Mouse (Mus musculus) thymus, adult 2 months (tissue): Measurements from ENCODE around the gene Cpsf6. TPM values are rescaled to one million over a fixed set of nuclear protein-coding genes. Genes with fewer than 3 reads are reported as not detected.

Source experiments
- DNase-seq: peaks from one replicate; pipeline ENCODE4 v3.0.0; 2021
- H3K27ac ChIP-seq: fragments of 200-500 bp; 2 replicates; pipeline ENCODE4 v1.5.1; 2012; ENCODE audit warnings: low read length, control low read depth; ENCODE audit not compliant: control insufficient read depth, insufficient read depth
- H3K27me3 ChIP-seq: fragments of 200-500 bp; 2 replicates; pipeline ENCODE4 v1.6.1; 2012; ENCODE audit warnings: mild to moderate bottlenecking, low read length, moderate library complexity, mixed read lengths; ENCODE audit not compliant: control insufficient read depth, insufficient read depth
- H3K36me3 ChIP-seq: fragments of 200-500 bp; 2 replicates; pipeline ENCODE4 v1.6.1; 2012; ENCODE audit warnings: mild to moderate bottlenecking, low read length, moderate library complexity; ENCODE audit not compliant: control insufficient read depth, insufficient read depth
- H3K4me1 ChIP-seq: fragments of 200-500 bp; replicated peaks from 2 replicates; pipeline ENCODE4 v1.6.1; 2012; ENCODE audit warnings: low read length; ENCODE audit not compliant: control insufficient read depth, insufficient read depth
- H3K4me3 ChIP-seq: fragments of 200-500 bp; 2 replicates; pipeline ENCODE4 v1.5.1; 2012; ENCODE audit warnings: mild to moderate bottlenecking, low read length, control low read depth, moderate library complexity; ENCODE audit not compliant: control insufficient read depth, insufficient read depth
- CTCF ChIP-seq: fragments of 200-500 bp; IDR thresholded peaks from 2 replicates; pipeline ENCODE4 v1.5.1; 2012; ENCODE audit warnings: mild to moderate bottlenecking, control low read depth, low read length, moderate library complexity, borderline replicate concordance; ENCODE audit not compliant: control insufficient read depth, poor library complexity, insufficient read depth; ENCODE audit errors: extremely low read depth
- POLR2A ChIP-seq: fragments of 200-500 bp; IDR thresholded peaks from 2 replicates; pipeline ENCODE4 v1.6.1; 2012; ENCODE audit warnings: mild to moderate bottlenecking, low read length, control low read depth, moderate library complexity; ENCODE audit not compliant: control insufficient read depth, poor library complexity, insufficient read depth; ENCODE audit errors: extremely low read depth
- WGBS: fragments of 180-500 bp; shearing (Covaris S2); methylation state at CpG from one replicate; pipeline ENCODE4 v1.1.7; 2018; 5-methylcytosine and 5-hydroxymethylcytosine counted together
- polyA plus RNA-seq: library from polyadenylated mRNA; depleted of rRNA; stranded (reverse); fragments of >200 nt; gene quantifications from 2 replicates; pipeline ENCODE4 v1.2.3, GENCODE M21; 2012; rRNA removed

Cpsf6 gene
- 171 and 218 TPM in 2 replicates for polyA plus RNA-seq

GRCm38 (mm10) chr10:117379908-117380307, at the start of gene Cpsf6:
Gene Cpsf6 (minus strand): TSS chr10:117380015.
- H3K4me3 ChIP-seq: no peak within 1 kb of the TSS
- no peaks in the 10 kb centered on the region for H3K27me3 ChIP-seq
- peaks cover 2% of the 10 kb centered on the region; the same call in 1 of the 2 replicates for H3K4me1 ChIP-seq
- 84% methylated on average over 6 of the region's 6 CpGs for WGBS
- DNase-seq: no peak
- H3K36me3 ChIP-seq: no peaks in the 10 kb centered on the region
- TF ChIP-seq POLR2A (no peak), CTCF (no peak)
- H3K27ac ChIP-seq: no peak within 1 kb of the TSS

DNA sequence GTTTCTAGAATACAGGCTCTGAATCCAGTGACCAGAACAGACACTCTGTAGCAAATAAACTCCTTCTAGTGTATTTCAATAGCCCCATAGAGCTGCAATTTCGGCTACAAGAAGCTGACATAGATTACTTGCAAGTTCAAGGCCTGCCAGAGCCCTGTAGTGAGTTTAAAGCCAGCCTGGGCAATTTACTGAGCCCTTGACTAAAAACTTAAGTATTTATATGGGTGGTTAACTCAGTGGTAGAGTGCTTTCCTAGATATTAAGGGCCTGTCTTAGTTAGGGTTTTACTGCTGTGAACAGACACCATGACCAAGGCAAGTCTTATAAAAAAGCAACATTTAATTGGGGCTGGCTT, 46.8 kb upstream of the Cpsf6 start:
- 95% methylated on average over 1 of the region's 1 CpGs for WGBS

GRCm38 (mm10) chr10:117425907-117426614, 46.2 kb upstream of the Cpsf6 start:
- H3K27me3 ChIP-seq: no peaks in the 10 kb centered on the region
- WGBS: 95% methylated on average over 11 of the region's 11 CpGs
- H3K4me1 ChIP-seq: no peaks in the 10 kb centered on the region
- H3K27ac ChIP-seq: no peak overlapping the region
- TF ChIP-seq CTCF (no peak), POLR2A (no peak)
- H3K36me3 ChIP-seq: no peaks in the 10 kb centered on the region
- DNase-seq: no peak
- H3K4me3 ChIP-seq: no peak overlapping the region

More for the DNA sequence above, 46.8 kb upstream of the Cpsf6 start:
- no peak for DNase-seq
- Histone ChIP-seq H3K4me3 (no peak overlapping the region), H3K27me3 (no peaks in the 10 kb centered on the region), H3K4me1 (no peaks in the 10 kb centered on the region), H3K36me3 (no peaks in the 10 kb centered on the region), H3K27ac (no peak overlapping the region)
- TF ChIP-seq POLR2A: no peak

DNA sequence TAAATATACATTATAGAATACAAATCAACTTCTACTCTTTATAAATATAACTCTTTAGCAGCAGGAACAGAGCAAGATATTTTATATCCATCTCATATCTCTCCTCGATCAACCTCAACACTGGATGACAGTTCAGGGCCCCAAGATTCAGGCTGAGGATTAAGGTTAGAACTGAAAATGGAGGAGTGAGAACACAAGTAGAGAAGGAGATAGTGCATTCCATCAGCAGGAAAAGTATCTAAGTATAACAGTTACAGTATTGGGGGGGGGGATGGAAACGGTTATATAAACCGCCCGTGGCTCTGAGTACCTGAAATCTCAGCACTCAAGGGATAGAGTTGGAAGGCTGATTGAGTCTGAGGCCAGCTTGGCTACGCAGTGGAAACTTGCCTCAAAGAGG, 45.2 kb upstream of the Cpsf6 start:
- no peak for TF ChIP-seq POLR2A
- no peak for TF ChIP-seq CTCF
- 98% methylated on average over 5 of the region's 5 CpGs for WGBS
- no peak overlapping the region for H3K27ac ChIP-seq
- H3K36me3 ChIP-seq: no peaks in the 10 kb centered on the region
- no peak overlapping the region for H3K4me3 ChIP-seq
- no peaks in the 10 kb centered on the region for H3K27me3 ChIP-seq
- no peaks in the 10 kb centered on the region for H3K4me1 ChIP-seq
- no peak for DNase-seq

GRCm38 (mm10) chr10:117424146-117424905, 44.5 kb upstream of the Cpsf6 start:
- Histone ChIP-seq H3K36me3 (no peaks in the 10 kb centered on the region), H3K4me1 (no peaks in the 10 kb centered on the region), H3K27ac (no peak overlapping the region), H3K4me3 (no peak overlapping the region), H3K27me3 (no peaks in the 10 kb centered on the region)
- TF ChIP-seq CTCF (no peak), POLR2A (no peak)
- WGBS: 95% methylated on average over 3 of the region's 3 CpGs
- no peak for DNase-seq

DNA sequence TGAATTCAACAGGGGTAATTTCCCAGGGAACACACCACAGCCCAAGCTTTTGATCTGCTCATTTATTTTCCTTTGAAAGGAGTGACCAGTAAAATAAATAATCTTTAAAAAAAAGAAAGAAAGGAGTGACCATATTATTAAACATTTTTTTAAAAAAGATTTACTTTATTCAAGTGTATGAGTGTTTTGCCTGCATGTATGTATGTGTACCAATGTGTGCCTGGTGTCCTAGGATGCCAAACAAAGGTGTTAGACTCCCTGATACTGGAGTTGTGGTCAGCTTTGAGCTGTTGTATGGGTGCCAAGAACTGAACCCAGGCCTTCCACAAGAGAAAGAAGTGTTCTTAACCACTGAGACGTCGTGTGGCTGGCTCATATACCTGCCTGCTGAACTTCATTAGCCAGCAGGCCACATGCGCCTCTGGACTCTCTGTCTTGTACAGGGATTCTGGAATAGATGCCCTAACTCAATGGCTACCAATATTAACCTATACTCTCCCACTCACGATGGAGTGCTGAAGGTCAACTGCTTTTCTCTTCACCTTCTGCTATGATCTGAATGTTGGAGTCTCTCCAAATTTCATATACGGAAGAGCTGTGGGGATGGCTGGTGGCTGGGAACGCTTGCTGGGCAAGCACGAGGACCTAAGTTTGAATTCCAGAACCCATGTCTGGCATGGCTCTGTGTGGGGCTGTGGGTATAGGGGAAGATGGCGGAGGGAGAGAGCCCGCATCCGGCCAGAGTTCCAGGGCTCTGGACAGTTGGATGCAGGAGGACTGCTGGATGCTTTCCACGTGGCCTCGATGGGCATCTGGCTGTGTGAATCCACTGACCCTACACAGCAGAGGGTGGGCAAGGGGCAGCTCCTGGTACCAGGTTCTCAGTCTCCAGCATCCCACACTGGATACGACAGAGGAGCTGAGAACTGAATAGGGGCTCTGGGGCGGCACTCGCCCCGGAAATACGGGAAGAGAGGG, 43.5 kb upstream of the Cpsf6 start:
- Histone ChIP-seq H3K27ac (no peak overlapping the region), H3K4me3 (no peak overlapping the region)

More for the DNA sequence above, 43.5 kb upstream of the Cpsf6 start:
- peaks cover 5% of the 10 kb centered on the region; the same call in 1 of the 2 replicates for H3K4me1 ChIP-seq
- H3K27me3 ChIP-seq: no peaks in the 10 kb centered on the region
- DNase-seq: no peak
- 96% methylated on average over 17 of the region's 17 CpGs for WGBS
- TF ChIP-seq POLR2A (no peak), CTCF (no peak)
- H3K36me3 ChIP-seq: no peaks in the 10 kb centered on the region
